Mouse (Mus musculus) myocyte (in vitro differentiated cells): ENCODE results near the gene Pou5f1.

Experiments used
- CEBPB ChIP-seq: IDR thresholded peaks from 2 replicates; pipeline ENCODE4 v1.6.1; 2011; ENCODE audit warnings: mild to moderate bottlenecking, moderate library complexity; ENCODE audit not compliant: poor library complexity, insufficient read depth, severe bottlenecking
- MAX ChIP-seq: IDR thresholded peaks from one replicate; pipeline ENCODE4 v1.6.1; 2011; ENCODE audit warnings: low read depth, mild to moderate bottlenecking, control low read depth
- MYOD1 ChIP-seq, 3 experiments: IDR thresholded peaks; one replicate each; pipeline ENCODE4 v1.6.1; 2011; ENCODE audit warnings: control low read depth in 2 of 3, low read depth in 2 of 3, mild to moderate bottlenecking in 2 of 3, moderate library complexity in 1 of 3; ENCODE audit not compliant: insufficient read length in 2 of 3, control insufficient read depth in 1 of 3
- MYOG ChIP-seq, 3 experiments: IDR thresholded peaks; one replicate each; pipeline ENCODE4 v1.6.1; 2011; ENCODE audit warnings: control low read depth in 2 of 3, low read depth in 2 of 3, mild to moderate bottlenecking in 2 of 3; ENCODE audit not compliant: insufficient read length in 2 of 3, control insufficient read depth in 1 of 3, insufficient read depth in 1 of 3
- POLR2A ChIP-seq: IDR thresholded peaks from one replicate; pipeline ENCODE4 v1.6.1; 2011; ENCODE audit warnings: low read depth, mild to moderate bottlenecking, control low read depth, moderate library complexity; ENCODE audit not compliant: insufficient read length
- POLR2AphosphoS2 ChIP-seq: IDR thresholded peaks from one replicate; pipeline ENCODE4 v1.6.1; 2011; ENCODE audit warnings: low read depth, control low read depth; ENCODE audit not compliant: insufficient read length
- REST ChIP-seq: IDR thresholded peaks from one replicate; pipeline ENCODE4 v1.6.1; 2011; ENCODE audit warnings: mild to moderate bottlenecking, control low read depth, moderate library complexity; ENCODE audit not compliant: insufficient read depth, insufficient read length
- SRF ChIP-seq: IDR thresholded peaks from one replicate; pipeline ENCODE4 v1.6.1; 2011; ENCODE audit warnings: low read depth; ENCODE audit not compliant: control insufficient read depth, insufficient read length
- TCF12 ChIP-seq: IDR thresholded peaks from one replicate; pipeline ENCODE4 v1.6.1; 2011; ENCODE audit warnings: mild to moderate bottlenecking, control low read depth; ENCODE audit not compliant: poor library complexity, insufficient read depth, severe bottlenecking
- USF1 ChIP-seq: IDR thresholded peaks from one replicate; pipeline ENCODE4 v1.6.1; 2011; ENCODE audit warnings: low read depth, mild to moderate bottlenecking, control low read depth, moderate library complexity

DNA sequence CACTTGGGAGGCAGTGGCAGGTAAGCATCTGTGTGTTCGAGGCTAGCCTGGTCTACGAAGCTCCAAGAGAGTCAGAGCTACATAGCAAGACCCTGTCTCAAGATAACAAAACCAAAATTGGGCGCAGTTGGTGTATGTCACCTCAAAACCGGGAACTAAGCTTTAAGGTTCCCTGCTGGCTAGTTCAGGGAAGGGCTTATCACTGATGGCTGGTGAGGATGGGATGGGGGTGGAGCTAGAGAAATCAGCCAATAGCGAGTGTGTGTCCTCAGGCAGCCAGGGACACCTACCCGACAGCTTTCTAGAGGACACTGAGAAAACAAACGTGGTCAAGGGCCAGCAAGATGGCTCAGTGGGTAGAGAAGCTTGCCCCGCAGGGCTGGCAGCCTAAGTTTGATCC lies 52.4 kb downstream of the Pou5f1 start:
- TF ChIP-seq USF1, result no peak
- TF ChIP-seq TCF12, result no peak
- TF ChIP-seq MYOG (IDR thresholded peaks at IDR 0.05; ENCODE audit: control insufficient read depth in 1 of 3, insufficient read depth in 1 of 3, insufficient read length in 2 of 3, low read depth in 2 of 3), result no peak
- TF ChIP-seq POLR2A, result no peak
- no peak for TF ChIP-seq REST
- no peak for TF ChIP-seq MAX
- no peak for TF ChIP-seq SRF
- TF ChIP-seq POLR2AphosphoS2, result no peak
- no peak for TF ChIP-seq MYOD1 (IDR thresholded peaks at IDR 0.05; ENCODE audit: control insufficient read depth in 1 of 3, insufficient read length in 2 of 3, low read depth in 2 of 3)
- TF ChIP-seq CEBPB, result no peak
